Mouse (Mus musculus): Measurements from ENCODE around the gene Agfg2.

GRCm38 (mm10) chr5:137668971-137669370 is 15.6 kb downstream of the Agfg2 start:
- TF ChIP-seq CTCF (IDR thresholded peaks at IDR 0.05; ENCODE audit: control insufficient read depth, insufficient read depth, low read length) (no peak), POLR2A (IDR thresholded peaks at IDR 0.05; ENCODE audit: borderline replicate concordance, control insufficient read depth, low read depth, low read length) (no peak)
